Mouse (Mus musculus) lung, postnatal 25 days (tissue): ENCODE measurements around the gene Tatdn3.
A peak's percentile ranks its signal among the peaks of the same experiment; 100 is the strongest.
"Not testable (repeated sequence)": the region's sequence is repeated elsewhere in the genome, so short reads cannot be mapped to it uniquely, and the experiment has no call there.

Experiments used
- DNase-seq: peaks from one replicate; pipeline ENCODE4 v3.0.0; 2022; ENCODE audit warnings: low spot score

Gene Tatdn3

DNA sequence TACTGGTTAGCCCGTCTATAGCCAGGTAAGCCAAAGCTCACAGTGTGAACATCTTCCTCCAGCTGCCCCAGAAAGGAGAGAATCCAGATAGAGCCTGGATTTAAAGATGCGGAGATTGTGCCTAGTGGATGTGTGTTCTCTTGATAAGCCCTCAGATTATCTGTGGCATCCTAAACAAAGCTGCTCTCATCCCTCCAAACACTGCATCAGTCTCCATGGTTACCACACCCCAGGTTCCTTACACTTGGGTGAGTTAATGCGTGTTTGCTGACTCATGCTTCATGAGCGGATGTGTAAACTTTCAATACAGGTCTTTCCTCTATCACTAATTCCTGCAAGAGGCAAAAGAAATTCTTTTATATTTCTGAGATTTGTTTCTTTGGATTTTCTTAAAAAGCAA, 27.1 kb downstream of the Tatdn3 start:
- no peak for DNase-seq

GRCm38 (mm10) chr1:191030922-191031425, 31.8 kb downstream of the Tatdn3 start:
- DNase-seq = not testable (repeated sequence)

DNA sequence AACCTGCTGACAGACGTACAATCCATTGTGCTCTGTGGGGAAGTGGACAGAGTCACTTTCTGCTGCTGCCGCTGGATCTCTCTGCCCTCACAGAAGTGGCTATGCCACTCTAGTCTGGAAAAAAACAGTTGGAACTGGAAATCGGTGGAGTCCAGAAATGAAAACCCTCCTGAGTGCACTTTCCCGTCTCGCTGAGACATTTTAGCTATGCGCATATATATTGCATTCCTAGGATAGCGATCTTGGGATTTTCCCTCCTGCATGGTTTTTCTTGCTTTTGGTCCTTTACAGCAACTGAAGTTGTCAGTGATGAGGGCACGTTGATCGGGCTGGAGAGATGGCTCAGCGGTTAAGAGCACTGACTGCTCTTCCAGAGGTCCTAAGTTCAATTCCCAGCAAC, 32.5 kb downstream of the Tatdn3 start:
- peak; percentile 6 for DNase-seq

DNA sequence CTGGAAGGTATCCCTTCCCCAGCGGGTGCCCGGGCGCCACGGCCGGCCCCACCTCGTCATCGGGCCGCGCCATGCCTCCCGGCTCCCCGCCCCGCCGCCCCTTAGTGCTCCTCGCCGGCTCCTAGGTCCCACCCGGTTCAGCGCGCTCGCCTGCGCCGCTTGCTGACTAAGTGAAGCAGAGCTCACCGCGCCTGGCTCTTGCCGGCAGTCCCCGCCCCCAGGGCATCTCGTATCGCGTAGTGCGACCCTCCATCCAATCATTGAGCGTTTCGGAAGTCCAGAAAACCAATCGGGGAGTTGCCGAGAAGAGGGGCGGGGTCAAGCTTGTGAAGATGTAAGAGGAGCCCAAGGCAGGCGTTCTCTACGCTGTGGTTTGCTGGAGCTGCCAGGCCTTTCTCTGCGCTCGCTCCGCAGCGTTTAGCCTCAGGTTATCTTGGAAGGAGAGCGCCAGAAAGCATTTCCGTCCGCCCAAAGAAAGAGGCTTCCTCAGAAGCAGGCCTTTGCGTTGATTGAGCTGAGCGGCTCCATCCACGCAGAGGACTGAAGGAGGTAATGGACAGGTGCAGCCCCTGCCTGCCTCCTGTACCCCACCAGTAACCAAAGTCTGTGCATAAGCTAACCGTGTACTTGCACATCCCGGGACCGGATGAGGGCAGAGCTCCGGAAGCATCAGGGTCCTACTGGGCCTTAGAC, 36.6 kb downstream of the Tatdn3 start, which contains the start of gene Flvcr1:
Gene Flvcr1, minus strand, starts transcription at position 138 of the 693 bp plus-strand sequence.
- DNase-seq = peak; percentile 100

- no peak for DNase-seq
Measured at GRCm38 (mm10) chr1:191025016-191026012, 37.4 kb downstream of the Tatdn3 start.

GRCm38 (mm10) chr1:191023806-191024205, 38.9 kb downstream of the Tatdn3 start:
- DNase-seq = not testable (repeated sequence)

GRCm38 (mm10) chr1:191023140-191023539, 39.6 kb downstream of the Tatdn3 start:
- peak; percentile 59 for DNase-seq

- DNase-seq = no peak
Measured at GRCm38 (mm10) chr1:191021016-191021415, 41.7 kb downstream of the Tatdn3 start.

GRCm38 (mm10) chr1:191020217-191020924, 42.4 kb downstream of the Tatdn3 start:
- DNase-seq = no peak

DNA sequence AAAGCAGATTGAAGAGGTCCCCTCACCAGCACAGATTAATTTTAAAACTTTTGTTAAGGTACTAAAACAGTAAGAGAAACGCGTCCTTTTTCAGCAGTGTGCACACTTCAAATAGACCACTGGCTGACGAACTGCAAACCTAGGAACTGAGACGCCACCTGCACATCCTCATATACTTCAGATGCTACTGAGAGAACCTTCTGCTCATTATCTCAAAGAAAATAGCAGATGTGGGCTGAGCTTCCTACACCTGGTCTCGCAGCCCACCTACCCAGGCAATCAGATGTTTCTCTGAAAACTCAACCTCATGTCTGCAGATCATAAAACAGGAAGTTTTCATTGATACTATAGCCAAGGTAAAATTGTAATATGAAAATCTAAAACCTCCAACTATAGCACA, 42.9 kb downstream of the Tatdn3 start:
- DNase-seq = no peak

- no peak for DNase-seq
Measured at GRCm38 (mm10) chr1:191014271-191014670, 48.5 kb downstream of the Tatdn3 start.

GRCm38 (mm10) chr1:191008707-191009106, 54.0 kb downstream of the Tatdn3 start:
- no peak for DNase-seq

- DNase-seq = no peak
Measured at GRCm38 (mm10) chr1:191002201-191002600, 60.5 kb downstream of the Tatdn3 start.

DNA sequence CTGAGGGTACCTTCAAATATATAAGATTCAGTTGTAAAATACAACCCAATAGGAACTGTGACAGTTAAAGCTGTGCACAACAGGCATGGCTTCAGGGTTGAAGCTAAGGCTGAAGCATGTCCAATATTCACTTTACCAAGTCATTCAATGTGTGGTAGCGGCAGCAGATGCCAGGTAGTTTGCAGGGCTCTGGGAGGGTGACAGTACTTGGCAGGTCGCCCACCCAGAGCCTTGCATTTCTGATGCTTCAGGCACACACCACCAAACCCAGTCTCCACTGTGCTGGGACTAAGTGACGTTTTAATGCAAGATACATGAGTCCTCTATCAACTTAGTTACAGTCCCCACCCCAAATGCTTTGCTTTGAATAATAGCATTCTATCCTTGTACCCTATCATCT, 62.0 kb downstream of the Tatdn3 start:
- DNase-seq = no peak

DNA sequence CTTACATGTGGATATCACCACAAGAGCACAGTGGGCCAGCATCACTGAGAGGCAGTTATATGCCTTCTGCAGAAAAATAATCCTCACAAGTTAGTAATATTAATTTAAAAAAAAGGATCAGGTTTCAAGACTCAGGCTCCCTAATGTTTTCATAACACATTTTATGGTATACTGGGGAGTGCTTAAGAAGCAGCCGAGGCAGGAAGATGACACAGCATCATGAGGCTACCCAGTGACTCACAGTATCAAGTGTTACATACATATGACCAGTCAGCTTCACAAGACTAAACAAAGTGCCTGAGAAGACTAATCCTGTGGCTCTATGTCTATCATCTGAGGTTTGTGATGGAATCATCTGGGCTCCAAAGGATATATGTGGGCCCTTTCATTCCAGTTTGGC, 64.7 kb downstream of the Tatdn3 start:
- DNase-seq = no peak

GRCm38 (mm10) chr1:190996346-190996877, 66.3 kb downstream of the Tatdn3 start:
- no peak for DNase-seq
